Mouse (Mus musculus): ENCODE data around the gene Hcn1. TPM values are rescaled to one million over a fixed set of nuclear protein-coding genes. Genes with fewer than 3 reads are reported as not detected.

Gene Hcn1
- polyA plus RNA-seq, 1 experiment = 0.15 TPM

- Histone ChIP-seq H3K4me3 (ENCODE audit: low read depth, low read length) (no peak overlapping the region), H3K9ac (ENCODE audit: low read depth, poor library complexity, severe bottlenecking) (no peak overlapping the region; the same call in 1 of the 2 replicates), H3K4me1 (ENCODE audit: control insufficient read depth, insufficient read depth, low read length) (peaks cover 2% of the 10 kb centered on the region), H3K27ac (ENCODE audit: insufficient read depth, low read length) (peak overlapping the region; percentile 95), H3K9me3 (replicated peaks; ENCODE audit: control insufficient read depth, insufficient read depth, low read length, poor library complexity, severe bottlenecking) (peaks cover 18% of the 10 kb centered on the region), H3K27me3 (ENCODE audit: control insufficient read depth, insufficient read depth, low read length, poor library complexity, severe bottlenecking) (no peaks in the 10 kb centered on the region), H3K36me3 (ENCODE audit: control insufficient read depth, insufficient read depth, low read length, poor library complexity, severe bottlenecking) (no peaks in the 10 kb centered on the region)
- TF ChIP-seq CTCF (IDR thresholded peaks at IDR 0.05; ENCODE audit: low read depth, low read length) = no peak
- no peak for TF ChIP-seq EP300 (IDR thresholded peaks at IDR 0.05; ENCODE audit: insufficient read depth, low read depth, low read length)
- TF ChIP-seq POLR2A (IDR thresholded peaks at IDR 0.05; ENCODE audit: insufficient read depth, low read length) = no peak
Measured at GRCm38 (mm10) chr13:118023381-118023780, 421.3 kb downstream of the Hcn1 start.

- H3K27ac ChIP-seq (ENCODE audit: insufficient read depth, low read length) = no peak overlapping the region
- H3K4me1 ChIP-seq (ENCODE audit: control insufficient read depth, insufficient read depth, low read length) = peaks cover 2% of the 10 kb centered on the region
- no peak for TF ChIP-seq CTCF (IDR thresholded peaks at IDR 0.05; ENCODE audit: low read depth, low read length)
- no peak for TF ChIP-seq EP300 (IDR thresholded peaks at IDR 0.05; ENCODE audit: insufficient read depth, low read depth, low read length)
- no peak for TF ChIP-seq POLR2A (IDR thresholded peaks at IDR 0.05; ENCODE audit: insufficient read depth, low read length)
- H3K9me3 ChIP-seq (replicated peaks; ENCODE audit: control insufficient read depth, insufficient read depth, low read length, poor library complexity, severe bottlenecking) = peaks cover 18% of the 10 kb centered on the region
- no peak overlapping the region for H3K4me3 ChIP-seq (ENCODE audit: low read depth, low read length)
- H3K27me3 ChIP-seq (ENCODE audit: control insufficient read depth, insufficient read depth, low read length, poor library complexity, severe bottlenecking) = no peaks in the 10 kb centered on the region
- H3K36me3 ChIP-seq (ENCODE audit: control insufficient read depth, insufficient read depth, low read length, poor library complexity, severe bottlenecking) = no peaks in the 10 kb centered on the region
- no peak overlapping the region for H3K9ac ChIP-seq (ENCODE audit: low read depth, poor library complexity, severe bottlenecking)
Measured at GRCm38 (mm10) chr13:118026510-118026909, 424.4 kb downstream of the Hcn1 start.

- TF ChIP-seq CTCF (IDR thresholded peaks at IDR 0.05; ENCODE audit: low read depth, low read length) (no peak), POLR2A (IDR thresholded peaks at IDR 0.05; ENCODE audit: insufficient read depth, low read length) (no peak), EP300 (IDR thresholded peaks at IDR 0.05; ENCODE audit: insufficient read depth, low read depth, low read length) (no peak)
- H3K36me3 ChIP-seq (ENCODE audit: control insufficient read depth, insufficient read depth, low read length, poor library complexity, severe bottlenecking) = no peaks in the 10 kb centered on the region
- no peak overlapping the region for H3K9ac ChIP-seq (ENCODE audit: low read depth, poor library complexity, severe bottlenecking)
Measured at GRCm38 (mm10) chr13:118027868-118028267, 425.7 kb downstream of the Hcn1 start.

GRCm38 (mm10) chr13:118028662-118029061, 426.5 kb downstream of the Hcn1 start:
- H3K9ac ChIP-seq (ENCODE audit: low read depth, poor library complexity, severe bottlenecking) = no peak overlapping the region
- H3K9me3 ChIP-seq (replicated peaks; ENCODE audit: control insufficient read depth, insufficient read depth, low read length, poor library complexity, severe bottlenecking) = peaks cover 18% of the 10 kb centered on the region
- H3K27ac ChIP-seq (ENCODE audit: insufficient read depth, low read length) = no peak overlapping the region
- no peaks in the 10 kb centered on the region for H3K4me1 ChIP-seq (ENCODE audit: control insufficient read depth, insufficient read depth, low read length)
- H3K27me3 ChIP-seq (ENCODE audit: control insufficient read depth, insufficient read depth, low read length, poor library complexity, severe bottlenecking) = no peaks in the 10 kb centered on the region
- no peak overlapping the region for H3K4me3 ChIP-seq (ENCODE audit: low read depth, low read length)
- no peaks in the 10 kb centered on the region for H3K36me3 ChIP-seq (ENCODE audit: control insufficient read depth, insufficient read depth, low read length, poor library complexity, severe bottlenecking)
- TF ChIP-seq CTCF (IDR thresholded peaks at IDR 0.05; ENCODE audit: low read depth, low read length) = no peak
- TF ChIP-seq EP300 (IDR thresholded peaks at IDR 0.05; ENCODE audit: insufficient read depth, low read depth, low read length) = no peak
- TF ChIP-seq POLR2A (IDR thresholded peaks at IDR 0.05; ENCODE audit: insufficient read depth, low read length) = no peak

More at GRCm38 (mm10) chr13:118027868-118028267, 425.7 kb downstream of the Hcn1 start:
- Histone ChIP-seq H3K9me3 (replicated peaks; ENCODE audit: control insufficient read depth, insufficient read depth, low read length, poor library complexity, severe bottlenecking) (peaks cover 18% of the 10 kb centered on the region), H3K4me1 (ENCODE audit: control insufficient read depth, insufficient read depth, low read length) (no peaks in the 10 kb centered on the region), H3K27ac (ENCODE audit: insufficient read depth, low read length) (no peak overlapping the region), H3K27me3 (ENCODE audit: control insufficient read depth, insufficient read depth, low read length, poor library complexity, severe bottlenecking) (no peaks in the 10 kb centered on the region), H3K4me3 (ENCODE audit: low read depth, low read length) (no peak overlapping the region)

DNA sequence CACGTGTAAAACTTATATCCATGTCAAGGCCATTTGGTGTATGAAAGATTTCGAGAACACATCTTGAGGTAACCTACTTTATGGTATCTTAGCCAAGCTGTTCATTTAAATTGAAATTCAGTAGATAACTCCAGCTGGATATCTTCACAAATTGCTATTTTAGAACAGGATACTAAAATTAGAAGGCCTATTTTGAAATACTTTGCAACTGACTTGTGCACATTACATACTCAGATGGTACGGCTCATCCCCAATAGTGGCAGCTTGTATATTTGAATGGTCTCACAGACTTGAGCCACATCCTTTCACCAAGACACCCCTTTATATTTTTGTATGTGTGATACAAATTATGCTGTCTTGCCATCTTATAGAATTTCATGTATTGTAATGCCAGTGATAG, 427.5 kb downstream of the Hcn1 start:
- no peak overlapping the region for H3K9ac ChIP-seq (ENCODE audit: low read depth, poor library complexity, severe bottlenecking)
- H3K27me3 ChIP-seq (ENCODE audit: control insufficient read depth, insufficient read depth, low read length, poor library complexity, severe bottlenecking) = no peaks in the 10 kb centered on the region
- no peak overlapping the region for H3K27ac ChIP-seq (ENCODE audit: insufficient read depth, low read length)
- H3K9me3 ChIP-seq (replicated peaks; ENCODE audit: control insufficient read depth, insufficient read depth, low read length, poor library complexity, severe bottlenecking) = peaks cover 18% of the 10 kb centered on the region
- no peaks in the 10 kb centered on the region for H3K4me1 ChIP-seq (ENCODE audit: control insufficient read depth, insufficient read depth, low read length)
- H3K4me3 ChIP-seq (ENCODE audit: low read depth, low read length) = no peak overlapping the region
- no peak for TF ChIP-seq CTCF (IDR thresholded peaks at IDR 0.05; ENCODE audit: low read depth, low read length)
- TF ChIP-seq POLR2A (IDR thresholded peaks at IDR 0.05; ENCODE audit: insufficient read depth, low read length) = no peak
- no peak for TF ChIP-seq EP300 (IDR thresholded peaks at IDR 0.05; ENCODE audit: insufficient read depth, low read depth, low read length)
- no peaks in the 10 kb centered on the region for H3K36me3 ChIP-seq (ENCODE audit: control insufficient read depth, insufficient read depth, low read length, poor library complexity, severe bottlenecking)

DNA sequence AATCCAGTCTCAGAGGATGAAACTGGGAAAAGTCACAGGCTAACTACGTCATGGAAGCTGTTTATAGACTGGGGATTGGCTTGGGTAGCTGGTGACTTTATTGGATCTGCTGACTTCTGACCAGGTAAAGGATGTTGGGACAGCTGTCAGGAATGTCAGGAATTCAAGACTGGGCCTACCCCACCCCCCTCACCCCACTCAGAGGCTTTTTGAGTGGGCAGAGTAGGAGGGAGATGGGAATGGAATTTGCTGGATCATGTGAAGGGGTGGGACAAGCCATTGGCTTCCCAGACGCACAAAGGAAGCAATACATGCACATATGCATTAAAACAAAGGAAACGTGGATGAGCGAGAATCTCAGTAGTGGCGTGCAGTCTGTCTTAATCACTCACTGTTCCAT, 433.5 kb downstream of the Hcn1 start:
- Histone ChIP-seq H3K9me3 (replicated peaks; ENCODE audit: control insufficient read depth, insufficient read depth, low read length, poor library complexity, severe bottlenecking) (peaks cover 2% of the 10 kb centered on the region; the same call in 1 of the 2 replicates), H3K27ac (ENCODE audit: insufficient read depth, low read length) (0 out of 2 replicates have a peak overlapping the region, but pooled peaks have one; percentile 25)

More for the DNA sequence above, 433.5 kb downstream of the Hcn1 start:
- no peak overlapping the region for H3K9ac ChIP-seq (ENCODE audit: low read depth, poor library complexity, severe bottlenecking)
- no peak overlapping the region for H3K4me3 ChIP-seq (ENCODE audit: low read depth, low read length)
- no peaks in the 10 kb centered on the region for H3K36me3 ChIP-seq (ENCODE audit: control insufficient read depth, insufficient read depth, low read length, poor library complexity, severe bottlenecking)
- no peaks in the 10 kb centered on the region for H3K4me1 ChIP-seq (ENCODE audit: control insufficient read depth, insufficient read depth, low read length)
- H3K27me3 ChIP-seq (ENCODE audit: control insufficient read depth, insufficient read depth, low read length, poor library complexity, severe bottlenecking) = peaks cover 1% of the 10 kb centered on the region; the same call in 1 of the 2 replicates
- TF ChIP-seq EP300 (IDR thresholded peaks at IDR 0.05; ENCODE audit: insufficient read depth, low read depth, low read length) (no peak), POLR2A (IDR thresholded peaks at IDR 0.05; ENCODE audit: insufficient read depth, low read length) (no peak), CTCF (IDR thresholded peaks at IDR 0.05; ENCODE audit: low read depth, low read length) (no peak)

Data from ES-Bruce4 (cell line).